Mouse (Mus musculus) induced T-regulatory cell, adult 2 months (primary cell): ENCODE measurements around the gene Abhd8.
"Not testable (repeated sequence)": the region's sequence is repeated elsewhere in the genome, so short reads cannot be mapped to it uniquely, and the experiment has no call there.

ENCODE experiments used
- DNase-seq: peaks from one replicate; pipeline ENCODE4 v3.0.0-alpha.2; 2012; ENCODE audit warnings: low read depth

Abhd8 gene

GRCm38 (mm10) chr8:71460716-71461115, 2.7 kb downstream of the Abhd8 start:
- DNase-seq, result no peak

- DNase-seq, result no peak
Observed at GRCm38 (mm10) chr8:71457659-71458270, 5.7 kb downstream of the Abhd8 start.

GRCm38 (mm10) chr8:71456906-71457305, 6.5 kb downstream of the Abhd8 start:
- no peak for DNase-seq

- no peak for DNase-seq
Observed at GRCm38 (mm10) chr8:71454668-71455067, 8.8 kb downstream of the Abhd8 start.

- DNase-seq, result no peak
Observed at GRCm38 (mm10) chr8:71452669-71453068, 10.8 kb downstream of the Abhd8 start.

- DNase-seq, result no peak
Observed at GRCm38 (mm10) chr8:71451777-71452176, 11.7 kb downstream of the Abhd8 start.

GRCm38 (mm10) chr8:71451337-71451736, 12.1 kb downstream of the Abhd8 start:
- DNase-seq, result no peak

GRCm38 (mm10) chr8:71445096-71445495, 18.4 kb downstream of the Abhd8 start:
- no peak for DNase-seq

- DNase-seq, result peak; percentile 88
Observed at GRCm38 (mm10) chr8:71441404-71441803, 22.1 kb downstream of the Abhd8 start.

GRCm38 (mm10) chr8:71437041-71437440, 26.4 kb downstream of the Abhd8 start:
- no peak for DNase-seq

GRCm38 (mm10) chr8:71432935-71433334, 30.5 kb downstream of the Abhd8 start:
- not testable (repeated sequence) for DNase-seq

- DNase-seq, result no peak
Observed at GRCm38 (mm10) chr8:71422121-71422520, 41.3 kb downstream of the Abhd8 start.

- peak; percentile 78 for DNase-seq
Observed at GRCm38 (mm10) chr8:71411535-71412273, 51.8 kb downstream of the Abhd8 start.

- no peak for DNase-seq
Observed at GRCm38 (mm10) chr8:71408231-71408630, 55.2 kb downstream of the Abhd8 start.

- no peak for DNase-seq
Observed at GRCm38 (mm10) chr8:71407441-71407840, 56.0 kb downstream of the Abhd8 start.
